Mouse (Mus musculus) spleen, adult 2 months (tissue): ENCODE results near the gene Slc25a42.

Source experiments
- CTCF ChIP-seq: fragments of 200-500 bp; IDR thresholded peaks from 2 replicates; pipeline ENCODE4 v1.5.1; 2011; ENCODE audit warnings: mild to moderate bottlenecking, inconsistent platforms; ENCODE audit not compliant: insufficient read depth, insufficient read length, insufficient replicate concordance; ENCODE audit errors: extremely low read depth
- POLR2A ChIP-seq: fragments of 200-500 bp; IDR thresholded peaks from 2 replicates; pipeline ENCODE4 v1.6.1; 2011; ENCODE audit warnings: low read depth, low read length, inconsistent platforms

DNA sequence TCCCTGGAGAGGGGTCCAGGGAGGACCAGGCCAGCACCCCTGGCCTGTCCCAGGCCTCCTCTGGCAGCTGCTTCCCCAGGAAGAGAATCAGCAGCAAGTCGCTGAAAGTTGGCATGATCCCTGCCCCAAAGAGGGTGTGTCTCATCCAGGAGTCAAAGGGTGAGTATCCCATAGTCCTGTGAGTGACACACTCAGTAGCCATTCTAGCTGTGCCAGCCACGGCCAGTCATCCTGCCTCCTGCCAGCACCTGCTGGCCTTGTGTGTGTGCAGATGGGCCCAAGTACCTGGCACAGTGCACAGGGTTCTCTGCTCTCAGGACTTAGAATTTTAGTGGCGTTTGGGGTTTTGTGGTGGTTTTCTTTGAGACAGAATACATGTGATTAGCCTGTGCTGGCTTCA, 45.4 kb upstream of the Slc25a42 start:
- TF ChIP-seq POLR2A: no peak
- TF ChIP-seq CTCF: no peak
